Mouse (Mus musculus) forebrain, embryonic 13.5 days (tissue): ENCODE data around the gene Olfr784. TPM values are rescaled to one million over a fixed set of nuclear protein-coding genes. Genes with fewer than 3 reads are reported as not detected.
"Not testable (repeated sequence)": the region's sequence is repeated elsewhere in the genome, so short reads cannot be mapped to it uniquely, and the experiment has no call there.

Source experiments
- ATAC-seq: fragments of 200-750 bp; cut with Nextera tagmentation; 2 replicates; pipeline ENCODE4 v1.8.0; 2017
- H3K27ac ChIP-seq: fragments of 300-500 bp; sonication (generic); 2 replicates; pipeline ENCODE4 v1.5.1; 2015; ENCODE audit warnings: inconsistent platforms, mild to moderate bottlenecking, moderate library complexity
- H3K27me3 ChIP-seq: fragments of 300-500 bp; sonication (generic); 2 replicates; pipeline ENCODE4 v1.6.1; 2015; ENCODE audit warnings: mild to moderate bottlenecking, inconsistent platforms
- H3K36me3 ChIP-seq: fragments of 300-500 bp; sonication (generic); 2 replicates; pipeline ENCODE4 v1.6.1; 2015; ENCODE audit warnings: mild to moderate bottlenecking, inconsistent platforms; ENCODE audit not compliant: poor library complexity, severe bottlenecking
- H3K4me1 ChIP-seq: fragments of 300-500 bp; sonication (generic); 2 replicates; pipeline ENCODE4 v1.6.1; 2015; ENCODE audit warnings: inconsistent platforms
- H3K4me2 ChIP-seq: fragments of 300-500 bp; sonication (generic); 2 replicates; pipeline ENCODE4 v1.6.1; 2015; ENCODE audit warnings: inconsistent platforms, mild to moderate bottlenecking, moderate library complexity
- H3K4me3 ChIP-seq: fragments of 300-500 bp; sonication (generic); 2 replicates; pipeline ENCODE4 v1.5.1; 2015; ENCODE audit warnings: mild to moderate bottlenecking, inconsistent platforms
- H3K9ac ChIP-seq: fragments of 300-500 bp; sonication (generic); 2 replicates; pipeline ENCODE4 v1.6.1; 2015; ENCODE audit warnings: mild to moderate bottlenecking, inconsistent platforms
- H3K9me3 ChIP-seq: fragments of 300-500 bp; sonication (generic); replicated peaks from 2 replicates; pipeline ENCODE4 v1.6.1; 2016; ENCODE audit warnings: inconsistent platforms
- WGBS: fragments of 180-500 bp; shearing (Covaris S2); methylation state at CpG from one replicate; pipeline ENCODE4 v1.1.7; 2015; 5-methylcytosine and 5-hydroxymethylcytosine counted together
- polyA plus RNA-seq: library from polyadenylated mRNA; unstranded; fragments of >200 nt; fragmentation: Nextera tagmentation; extraction: Ambion mirVana; gene quantifications from 2 replicates; pipeline ENCODE4 v1.2.1, GENCODE M21; 2015

Olfr784 gene
- 0.05 and 0.08 TPM in 2 replicates for polyA plus RNA-seq

GRCm38 (mm10) chr10:129383783-129384182 lies at the start of gene Olfr784:
Gene Olfr784 (plus strand): TSS chr10:129384083.
- no peak within 1 kb of the TSS for H3K4me3 ChIP-seq
- no peaks in the 10 kb centered on the region for H3K9me3 ChIP-seq
- no peaks in the 10 kb centered on the region for H3K36me3 ChIP-seq
- no peak within 1 kb of the TSS for H3K4me2 ChIP-seq
- H3K27me3 ChIP-seq = no peaks in the 10 kb centered on the region
- no peak for ATAC-seq
- no peak within 1 kb of the TSS for H3K9ac ChIP-seq
- H3K27ac ChIP-seq = no peak within 1 kb of the TSS
- H3K4me1 ChIP-seq = no peaks in the 10 kb centered on the region

- ATAC-seq = no peak
- Histone ChIP-seq H3K27me3 (no peaks in the 10 kb centered on the region), H3K9me3 (no peaks in the 10 kb centered on the region), H3K27ac (no peak within 1 kb of the TSS), H3K36me3 (no peaks in the 10 kb centered on the region), H3K4me2 (no peak within 1 kb of the TSS), H3K4me3 (no peak within 1 kb of the TSS), H3K4me1 (no peaks in the 10 kb centered on the region), H3K9ac (no peak within 1 kb of the TSS)
- WGBS = 90% methylated on average over 3 of the region's 3 CpGs
Measured at GRCm38 (mm10) chr10:129348550-129348949, 35.3 kb upstream of the Olfr784 start, which contains the start of gene Olfr782. Gene Olfr782 (plus strand): TSS chr10:129348850.

GRCm38 (mm10) chr10:129352475-129352874 lies 31.4 kb upstream of the Olfr784 start:
- not testable (repeated sequence) for H3K4me1 ChIP-seq, H3K9ac ChIP-seq, H3K27ac ChIP-seq, H3K4me3 ChIP-seq, H3K9me3 ChIP-seq, H3K36me3 ChIP-seq, ATAC-seq, H3K4me2 ChIP-seq, H3K27me3 ChIP-seq
- WGBS = 84% methylated on average over 2 of the region's 2 CpGs

- 91% methylated on average over 4 of the region's 4 CpGs for WGBS
- not testable (repeated sequence) for H3K4me1 ChIP-seq, H3K9ac ChIP-seq, H3K36me3 ChIP-seq, H3K4me2 ChIP-seq, H3K9me3 ChIP-seq, H3K27me3 ChIP-seq, H3K4me3 ChIP-seq, H3K27ac ChIP-seq, ATAC-seq
Measured at GRCm38 (mm10) chr10:129356496-129356895, 27.4 kb upstream of the Olfr784 start.

- Histone ChIP-seq H3K27ac (no peak overlapping the region), H3K27me3 (no peaks in the 10 kb centered on the region), H3K36me3 (no peaks in the 10 kb centered on the region), H3K4me2 (no peak overlapping the region), H3K4me3 (no peak overlapping the region), H3K4me1 (no peaks in the 10 kb centered on the region), H3K9me3 (peaks cover 9% of the 10 kb centered on the region; the same call in 1 of the 2 replicates), H3K9ac (no peak overlapping the region)
- ATAC-seq = no peak
- 81% methylated on average over 5 of the region's 5 CpGs for WGBS
Measured at GRCm38 (mm10) chr10:129357307-129357706, 26.6 kb upstream of the Olfr784 start.

GRCm38 (mm10) chr10:129374051-129374450 lies 9.8 kb upstream of the Olfr784 start:
- H3K4me3 ChIP-seq, H3K27ac ChIP-seq, H3K4me2 ChIP-seq, H3K36me3 ChIP-seq, H3K9ac ChIP-seq, H3K4me1 ChIP-seq, H3K27me3 ChIP-seq, ATAC-seq, H3K9me3 ChIP-seq: not testable (repeated sequence)
- 88% methylated on average over 5 of the region's 5 CpGs for WGBS

GRCm38 (mm10) chr10:129400892-129401291 lies 17.0 kb downstream of the Olfr784 start:
- Histone ChIP-seq H3K36me3 (no peaks in the 10 kb centered on the region), H3K27ac (no peak overlapping the region), H3K4me2 (no peak overlapping the region), H3K4me3 (no peak overlapping the region), H3K27me3 (no peaks in the 10 kb centered on the region), H3K4me1 (no peaks in the 10 kb centered on the region), H3K9me3 (no peaks in the 10 kb centered on the region), H3K9ac (no peak overlapping the region)
- ATAC-seq = no peak
- WGBS = 45% methylated on average over 5 of the region's 5 CpGs

- no peaks in the 10 kb centered on the region for H3K36me3 ChIP-seq
- no peak for ATAC-seq
- no peak within 1 kb of the TSS for H3K4me2 ChIP-seq
- H3K27ac ChIP-seq = no peak within 1 kb of the TSS
- H3K4me1 ChIP-seq = no peaks in the 10 kb centered on the region
- no peaks in the 10 kb centered on the region for H3K9me3 ChIP-seq
- H3K9ac ChIP-seq = no peak within 1 kb of the TSS
- H3K27me3 ChIP-seq = no peaks in the 10 kb centered on the region
- no peak within 1 kb of the TSS for H3K4me3 ChIP-seq
- 83% methylated on average over 2 of the region's 2 CpGs for WGBS
Measured at GRCm38 (mm10) chr10:129405126-129405525, 21.2 kb downstream of the Olfr784 start, which contains the start of gene Olfr785. Gene Olfr785 (plus strand): TSS chr10:129405426.

GRCm38 (mm10) chr10:129427006-129427405 lies 43.1 kb downstream of the Olfr784 start, which contains the start of gene Olfr786:
Gene Olfr786 (plus strand): TSS chr10:129427306.
- no peak within 1 kb of the TSS for H3K4me2 ChIP-seq
- no peak for ATAC-seq
- H3K27me3 ChIP-seq = no peaks in the 10 kb centered on the region
- no peak within 1 kb of the TSS for H3K4me3 ChIP-seq
- H3K36me3 ChIP-seq = no peaks in the 10 kb centered on the region
- H3K9ac ChIP-seq = no peak within 1 kb of the TSS
- H3K27ac ChIP-seq = no peak within 1 kb of the TSS
- no peaks in the 10 kb centered on the region for H3K9me3 ChIP-seq
- H3K4me1 ChIP-seq = no peaks in the 10 kb centered on the region

Other genes with a start within 250 kb of the Olfr784 start
- not detected in 2 replicates for gene Olfr770, start 245.1 kb upstream of the Olfr784 start, polyA plus RNA-seq
- not detected in 2 replicates for gene Olfr771, start 219.3 kb upstream of the Olfr784 start, polyA plus RNA-seq
- not detected in 2 replicates for gene Olfr772, start 206.2 kb upstream of the Olfr784 start, polyA plus RNA-seq
- not detected in 2 replicates for gene Olfr773, start 196.7 kb upstream of the Olfr784 start, polyA plus RNA-seq
- not detected in 2 replicates for gene Olfr774, start 147.9 kb upstream of the Olfr784 start, polyA plus RNA-seq
- gene Olfr775, start 135.7 kb upstream of the Olfr784 start, polyA plus RNA-seq = not detected in 2 replicates
- gene Olfr776, start 125.0 kb upstream of the Olfr784 start, polyA plus RNA-seq = not detected in 2 replicates
- not detected in 2 replicates for gene Olfr777, start 112.6 kb upstream of the Olfr784 start, polyA plus RNA-seq
- gene Olfr780, start 66.0 kb upstream of the Olfr784 start, polyA plus RNA-seq = not detected in 2 replicates
- not detected in 2 replicates for gene Olfr781, start 55.2 kb upstream of the Olfr784 start, polyA plus RNA-seq
- not detected in 2 replicates for gene Olfr782, start 35.2 kb upstream of the Olfr784 start, polyA plus RNA-seq
- not detected in 2 replicates for gene Olfr785, start 21.3 kb downstream of the Olfr784 start, polyA plus RNA-seq
- gene Olfr786, start 43.2 kb downstream of the Olfr784 start, polyA plus RNA-seq = not detected in 2 replicates
- not detected in 2 replicates for gene Olfr787, start 77.8 kb downstream of the Olfr784 start, polyA plus RNA-seq
- not detected in 2 replicates for gene Olfr788, start 86.9 kb downstream of the Olfr784 start, polyA plus RNA-seq
- gene Olfr789, start 100.7 kb downstream of the Olfr784 start, polyA plus RNA-seq = not detected in 2 replicates
- gene Olfr790, start 114.4 kb downstream of the Olfr784 start, polyA plus RNA-seq = not detected in 2 replicates
- not detected in 2 replicates for gene Olfr791, start 137.7 kb downstream of the Olfr784 start, polyA plus RNA-seq
- not detected in 2 replicates for gene Olfr792, start 155.1 kb downstream of the Olfr784 start, polyA plus RNA-seq
- not detected in 2 replicates for gene Olfr794, start 183.6 kb downstream of the Olfr784 start, polyA plus RNA-seq
- not detected in 2 replicates for gene Olfr796, start 228.5 kb downstream of the Olfr784 start, polyA plus RNA-seq
- gene Olfr798, start 243.9 kb downstream of the Olfr784 start, polyA plus RNA-seq = not detected in 2 replicates